Mouse (Mus musculus) spleen, postnatal 4 days (tissue): ENCODE measurements around the gene Sae1.
A peak's percentile ranks its signal among the peaks of the same experiment; 100 is the strongest.

Source experiments
- DNase-seq, 2 experiments: peaks; one replicate each; pipeline ENCODE4 v3.0.0; 2022; ENCODE audit warnings: low spot score in 2 of 2

Sae1 gene

DNA sequence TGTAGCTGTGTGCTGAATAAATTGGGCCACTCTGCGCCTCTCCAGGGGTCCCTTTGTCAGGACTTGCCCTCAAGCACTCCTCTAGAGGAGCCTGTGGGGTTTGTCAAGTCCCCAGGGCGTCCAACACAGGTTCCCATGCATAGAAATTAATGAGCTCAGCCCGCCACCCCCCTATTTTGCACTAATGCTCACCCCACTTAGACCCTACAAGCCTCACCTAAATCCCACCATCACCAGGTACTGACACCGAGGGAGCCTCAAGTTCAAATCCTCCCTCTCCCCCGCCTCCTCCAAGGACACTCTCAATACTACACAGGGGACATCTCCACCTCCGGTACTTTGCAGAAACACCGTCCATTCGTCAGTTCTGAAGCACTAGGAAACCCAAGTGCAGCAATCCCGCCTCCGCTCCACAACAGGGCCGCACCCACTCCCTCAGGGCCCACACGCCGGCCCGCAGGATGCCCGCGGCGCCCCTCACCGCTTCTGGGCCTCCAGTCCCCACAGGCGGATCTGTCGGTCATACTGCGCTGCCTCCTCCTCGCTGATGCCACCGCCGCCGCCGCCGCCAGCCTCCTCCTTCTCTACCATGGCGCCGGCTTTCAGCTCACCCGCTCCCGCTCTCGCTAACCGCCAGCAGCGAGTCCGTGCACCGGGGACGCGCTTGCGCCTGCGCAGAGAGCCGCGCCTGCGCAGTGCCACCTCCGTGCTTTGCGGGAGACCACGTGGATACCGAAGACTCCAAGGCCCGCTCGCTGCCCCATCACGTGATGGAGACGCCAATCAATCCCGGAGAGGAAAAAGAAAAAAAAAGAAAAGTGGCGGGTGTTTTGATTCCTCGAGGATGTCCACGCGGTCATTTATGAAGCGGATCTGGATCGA, at the start of gene Sae1:
Gene Sae1, minus strand, starts transcription at position 647 of the 882 bp plus-strand sequence.
- peak; percentile 96 to 98 for DNase-seq

DNA sequence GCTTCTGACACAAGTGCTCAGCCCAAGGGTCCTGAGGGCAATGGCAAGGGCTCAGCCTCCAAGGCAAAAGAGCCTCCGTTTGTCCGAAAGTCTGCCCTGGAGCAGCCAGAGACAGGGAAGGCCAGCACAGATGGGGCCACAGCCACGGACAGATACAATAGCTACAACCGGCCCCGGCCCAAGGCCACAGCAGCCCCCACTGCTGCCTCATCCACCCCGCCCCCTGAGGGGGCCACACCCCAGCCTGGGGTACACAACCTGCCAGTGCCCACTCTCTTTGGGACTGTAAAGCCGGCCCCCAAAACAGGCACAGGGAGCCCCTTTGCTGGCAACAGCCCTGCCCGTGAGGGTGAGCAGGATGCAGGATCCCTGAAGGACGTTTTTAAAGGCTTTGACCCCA, 47.5 kb upstream of the Sae1 start:
- no peak for DNase-seq

DNA sequence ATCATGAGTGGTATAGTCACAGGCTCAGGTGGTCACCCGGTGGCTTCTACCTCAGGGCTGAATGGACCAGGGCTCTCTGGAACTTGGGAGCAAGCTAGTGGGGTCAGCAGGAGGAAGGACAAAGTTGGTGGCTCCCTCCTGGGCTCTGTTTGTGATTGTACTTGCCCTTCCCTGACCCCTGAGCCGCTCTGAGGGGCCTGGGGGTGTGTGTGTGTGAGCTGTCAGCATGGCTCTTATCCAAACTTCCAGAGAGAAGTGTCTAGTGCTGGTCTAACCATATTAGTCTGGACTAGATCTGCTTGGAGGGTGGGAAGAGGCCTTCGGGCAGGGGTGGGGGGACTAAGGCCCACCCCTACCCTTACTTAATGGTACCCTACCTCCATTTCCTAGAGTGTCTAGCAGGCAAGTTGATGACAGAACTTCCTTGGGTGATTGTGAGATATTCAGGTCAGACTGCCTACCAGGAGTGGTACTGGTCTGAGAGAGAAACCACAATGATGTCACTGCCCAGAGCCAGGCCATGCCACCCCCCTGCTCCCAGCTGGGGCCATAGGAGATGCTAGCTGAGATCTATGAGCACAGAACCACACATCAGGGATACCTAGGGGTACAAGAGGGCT, 45.9 kb upstream of the Sae1 start:
- no peak for DNase-seq

DNA sequence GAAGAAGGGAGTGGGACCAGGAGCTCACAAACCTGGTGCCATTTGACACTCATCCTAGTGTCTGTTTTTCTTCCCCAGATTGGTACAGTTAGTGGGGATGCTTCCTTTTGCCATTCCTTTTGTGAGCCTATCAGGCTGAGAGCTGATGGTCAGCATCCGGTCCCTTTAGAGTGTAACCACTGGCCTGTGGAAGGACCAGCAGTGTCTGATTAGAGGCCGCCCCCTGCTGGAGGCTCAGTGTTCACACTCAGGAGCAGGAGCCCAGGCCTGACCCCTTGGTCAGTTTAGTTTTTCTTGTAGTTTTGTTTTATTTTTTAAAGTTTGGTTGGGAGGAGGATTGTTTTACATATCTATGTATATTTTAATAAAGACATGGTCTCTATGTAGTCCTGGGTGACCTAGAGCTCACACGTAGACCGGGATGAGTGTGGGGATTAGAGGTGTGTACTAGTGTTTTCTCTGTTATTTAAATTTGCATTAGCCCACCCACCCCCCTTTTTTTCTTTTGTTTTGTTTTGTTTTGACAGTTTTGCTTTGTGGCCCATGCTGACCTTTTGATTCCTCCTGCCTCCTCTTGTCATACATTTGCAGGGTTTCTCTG, 38.6 kb upstream of the Sae1 start:
- peak; percentile 76 to 92 for DNase-seq

DNA sequence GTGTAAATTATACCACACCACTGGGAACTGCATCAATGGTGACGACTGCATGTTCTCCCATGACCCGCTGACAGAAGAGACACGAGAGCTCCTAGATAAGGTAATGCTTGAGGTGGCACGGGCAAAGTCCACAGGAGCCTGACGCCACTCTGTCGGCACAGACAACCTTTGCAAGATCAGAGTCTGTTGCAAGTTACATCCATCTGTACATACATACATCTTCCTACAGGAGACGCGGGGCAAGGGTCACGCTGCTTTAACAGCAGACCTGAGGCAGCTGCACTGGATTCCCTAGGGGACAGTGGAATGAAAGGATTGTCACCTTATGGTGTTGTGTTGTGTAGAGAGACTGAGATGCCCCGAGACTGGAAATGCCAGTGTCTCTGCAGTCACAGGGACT, 38.1 kb upstream of the Sae1 start:
- no peak for DNase-seq

DNA sequence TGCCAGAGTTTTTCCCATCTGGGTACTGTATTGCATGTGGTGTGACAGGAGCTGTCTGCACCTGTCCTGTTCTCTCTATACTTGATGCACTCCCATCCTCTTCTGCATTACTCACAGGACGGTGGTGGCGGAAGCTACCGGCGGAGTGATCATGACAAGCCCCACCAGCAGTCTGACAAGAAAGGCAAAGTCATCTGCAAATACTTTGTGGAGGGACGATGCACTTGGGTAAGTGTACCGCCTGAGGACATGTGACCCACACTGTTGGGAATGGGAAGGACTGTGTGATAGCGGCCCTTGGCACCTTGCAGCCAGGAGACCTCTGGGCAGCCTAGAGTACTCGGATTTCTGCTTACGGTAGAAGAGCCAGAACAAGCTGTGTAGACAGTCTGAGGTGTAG, 36.1 kb upstream of the Sae1 start:
- no peak for DNase-seq

DNA sequence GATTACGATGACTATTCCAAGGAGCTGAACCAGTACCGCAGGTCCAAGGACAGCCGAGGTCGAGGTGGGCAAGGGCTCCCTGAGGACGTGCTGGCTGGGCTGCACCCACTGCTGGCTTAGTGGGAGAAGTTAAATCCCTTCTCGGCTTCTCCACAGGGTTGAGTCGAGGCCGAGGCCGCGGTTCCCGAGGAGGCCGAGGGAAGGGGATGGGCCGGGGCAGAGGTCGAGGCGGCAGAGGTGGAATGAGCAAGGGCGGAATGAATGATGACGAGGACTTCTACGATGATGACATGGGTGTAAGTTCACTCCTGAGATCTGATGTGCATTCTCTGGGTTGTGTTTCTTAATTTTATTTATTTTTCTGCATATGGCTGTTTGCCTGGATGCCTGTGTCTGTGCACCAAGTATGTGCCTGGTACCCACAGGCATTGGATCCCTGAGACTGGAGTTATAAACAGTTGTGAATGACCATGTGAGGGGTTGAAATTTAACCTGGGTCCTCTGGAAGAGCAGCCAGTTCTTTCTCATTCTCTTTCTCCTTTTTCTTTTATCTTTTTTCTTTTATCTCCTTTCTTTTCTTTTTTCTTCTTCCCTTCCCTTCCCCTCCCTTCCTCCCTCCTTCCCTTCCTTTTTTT, 34.7 kb upstream of the Sae1 start:
- no peak for DNase-seq

DNA sequence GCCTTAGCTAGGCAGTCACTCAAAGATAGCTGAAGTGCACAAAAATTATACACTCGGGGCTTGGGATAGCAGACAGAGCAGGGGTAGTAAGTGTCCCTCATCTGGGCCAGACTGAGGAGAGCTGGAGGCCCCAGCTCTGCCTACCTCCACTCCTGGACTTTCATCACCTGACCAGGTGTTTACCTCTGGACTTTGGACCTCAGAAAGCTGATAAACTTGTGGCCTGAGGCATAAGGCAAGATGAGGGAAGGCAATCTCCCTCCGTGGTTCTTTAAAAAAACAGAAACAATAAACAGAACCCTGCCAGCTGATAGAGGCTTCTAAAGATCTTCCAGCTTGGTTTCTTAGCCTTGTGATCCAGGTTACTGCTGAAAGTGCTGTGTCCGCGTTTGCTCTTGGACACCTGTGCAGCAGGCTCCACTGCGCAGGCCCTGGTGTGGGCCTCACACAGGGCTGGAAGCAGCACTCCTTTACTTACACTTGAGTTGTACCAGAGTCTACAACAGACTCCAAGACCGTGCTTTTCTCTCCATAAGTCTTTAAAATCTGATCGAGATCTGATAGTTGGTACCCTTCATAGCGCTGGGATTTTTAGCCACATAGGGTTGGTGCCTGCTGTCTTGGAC, 33.0 kb upstream of the Sae1 start:
- no peak for DNase-seq

DNA sequence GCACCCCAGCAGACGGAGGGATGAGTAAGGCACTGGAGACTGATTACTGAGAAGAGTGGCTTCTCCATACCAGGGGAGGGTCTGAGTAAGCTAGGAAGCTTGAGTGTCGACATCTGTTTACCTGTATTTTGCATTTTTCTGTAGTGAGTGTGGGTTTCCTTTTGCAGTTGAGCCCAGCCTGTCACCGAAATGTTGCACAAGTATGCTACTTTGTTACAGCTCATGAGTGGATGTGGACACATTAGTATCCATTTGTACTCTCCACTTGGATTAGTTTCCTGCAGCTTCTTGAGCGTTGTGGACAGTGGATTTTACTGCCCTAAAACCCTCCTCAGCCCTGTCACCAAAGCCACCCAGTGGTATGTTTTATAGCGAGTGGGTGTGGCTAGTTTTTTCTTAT, 31.1 kb upstream of the Sae1 start:
- DNase-seq, result no peak

DNA sequence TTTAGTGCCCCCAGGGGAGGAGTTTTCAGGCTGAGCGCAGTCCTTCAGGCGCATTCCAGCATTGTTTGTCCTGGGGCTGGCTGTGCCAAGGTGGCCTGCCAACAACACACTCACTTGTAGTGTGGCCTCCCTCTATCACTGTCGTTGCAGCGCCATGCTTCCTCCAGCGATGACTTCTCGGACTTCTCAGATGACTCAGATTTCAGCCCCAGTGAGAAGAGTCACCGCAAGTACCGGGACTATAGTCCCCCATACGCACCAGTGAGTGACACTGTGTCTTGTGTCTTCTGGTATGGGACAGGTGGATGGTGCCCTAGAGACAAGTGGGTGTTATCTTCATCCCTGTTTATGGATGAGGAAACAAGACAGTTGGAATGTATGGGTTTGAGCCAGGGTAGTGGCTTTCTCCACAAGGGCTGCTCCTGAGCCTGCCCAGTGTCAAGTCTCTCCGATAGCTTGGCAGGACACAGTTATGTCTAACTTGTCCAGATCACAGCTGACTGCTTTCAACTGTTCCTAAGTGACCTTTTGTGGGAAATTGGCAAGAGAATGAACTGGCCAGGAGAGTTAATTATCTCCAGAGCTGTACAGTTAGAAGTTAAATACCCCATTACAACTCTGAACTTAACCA, 29.6 kb upstream of the Sae1 start:
- DNase-seq, result no peak

DNA sequence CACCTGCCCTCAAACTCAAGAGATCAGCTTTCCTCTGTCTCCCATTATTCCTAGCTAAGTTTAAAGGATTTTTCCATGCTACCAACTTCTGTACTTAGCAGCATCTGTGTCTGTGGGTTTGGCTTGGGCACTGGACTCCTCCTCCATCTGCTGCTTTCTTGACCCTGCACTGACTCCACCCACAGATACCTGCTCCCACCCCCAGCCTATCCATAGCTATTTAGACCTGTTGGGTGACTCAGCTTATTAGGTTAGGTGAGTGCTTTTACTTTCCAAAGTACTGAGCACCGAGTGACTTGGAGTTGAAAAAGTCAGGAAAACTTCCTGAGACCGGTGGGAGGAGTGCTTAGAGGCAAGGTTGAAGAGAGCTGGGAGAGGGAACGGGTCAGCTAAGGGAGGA, 27.8 kb upstream of the Sae1 start:
- no peak for DNase-seq

DNA sequence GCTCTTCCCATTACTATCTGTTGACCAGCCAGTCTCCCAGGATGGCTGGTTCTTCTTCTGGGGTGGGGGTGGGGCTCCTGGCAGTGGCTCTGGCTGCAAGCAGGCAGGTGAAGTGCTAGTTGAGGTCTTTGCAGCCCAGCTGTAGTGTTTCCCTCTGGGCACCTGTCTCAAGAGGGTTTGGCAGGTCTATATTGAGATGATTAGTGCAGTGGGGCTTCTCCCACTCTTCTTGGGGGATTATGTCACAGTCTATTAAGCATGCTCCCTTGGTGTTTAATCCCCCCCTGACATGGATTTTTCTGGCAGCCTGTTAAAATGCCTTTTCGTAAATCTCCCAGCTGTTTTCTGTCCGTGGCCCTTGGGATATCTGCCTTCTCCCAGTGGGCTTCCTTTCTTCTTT, 25.3 kb upstream of the Sae1 start:
- DNase-seq, result no peak

DNA sequence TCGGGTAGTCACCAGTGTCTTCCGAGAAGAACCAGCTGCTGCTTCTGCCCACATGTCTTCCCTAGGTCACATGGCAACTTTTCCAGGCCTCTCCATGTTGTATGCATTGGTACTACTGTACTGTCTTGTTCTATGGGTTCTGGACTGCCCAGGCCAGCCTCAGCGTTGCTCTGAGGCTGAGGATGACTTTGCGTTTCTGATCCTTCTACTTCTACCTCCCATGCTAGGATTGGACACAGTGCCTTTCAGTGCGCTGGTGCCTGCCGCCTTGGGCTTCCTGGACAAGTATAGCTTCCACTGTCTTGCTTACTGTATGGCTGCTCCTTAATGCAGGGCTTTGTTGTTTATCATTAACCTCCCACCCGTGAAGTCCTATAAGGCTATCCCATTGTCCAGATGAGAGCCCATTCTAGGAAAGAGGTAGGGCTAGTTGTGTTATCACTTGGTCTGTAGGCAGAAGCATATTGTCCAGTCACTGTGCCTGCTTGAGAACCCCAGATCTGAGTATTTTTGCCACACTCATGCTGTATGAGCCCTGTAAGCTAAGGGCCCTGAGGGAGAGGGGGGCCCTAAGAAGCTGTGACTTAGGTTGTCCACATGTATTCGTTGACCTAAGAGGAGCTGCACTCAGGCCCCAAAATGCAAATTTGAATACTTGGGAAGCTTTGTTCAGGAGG, 24.8 kb upstream of the Sae1 start:
- DNase-seq, result no peak

DNA sequence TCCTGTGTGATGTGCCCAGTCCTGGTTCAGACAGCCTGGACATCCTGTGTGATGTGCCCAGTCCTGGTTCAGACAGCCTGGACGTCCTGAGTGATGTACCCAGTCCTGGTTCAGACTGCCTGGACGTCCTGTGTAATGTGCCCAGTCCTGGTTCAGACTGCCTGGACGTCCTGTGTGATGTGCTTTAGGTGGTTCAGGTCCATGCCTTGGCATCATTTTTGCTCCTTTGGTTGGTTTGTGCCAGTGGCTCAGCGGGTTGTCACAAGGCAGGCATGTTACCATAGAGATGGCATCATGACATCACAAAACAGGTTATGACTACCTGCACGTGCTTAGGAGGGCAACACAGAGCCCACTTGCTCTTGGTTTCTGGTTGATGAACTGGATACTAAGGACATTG, 23.5 kb upstream of the Sae1 start:
- DNase-seq, result no peak

DNA sequence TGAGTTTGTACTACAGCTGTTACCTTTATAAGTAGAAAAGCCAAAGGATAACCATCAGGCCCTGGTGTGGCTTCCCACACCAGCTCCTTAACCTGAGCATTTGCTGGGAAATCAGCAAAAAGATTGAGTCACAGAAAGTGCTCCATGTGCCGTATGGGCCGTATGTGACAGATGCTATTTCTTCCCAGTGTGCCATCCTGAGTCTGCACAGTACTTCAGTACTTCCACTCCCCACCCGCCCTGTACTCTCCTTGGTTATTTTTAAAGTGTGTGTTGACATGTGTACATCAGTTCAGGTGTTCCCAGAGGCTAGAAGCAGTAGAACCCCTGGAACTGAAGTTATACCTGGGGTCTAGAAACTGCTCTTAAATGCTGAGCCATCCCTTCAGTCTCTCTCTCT, 19.4 kb upstream of the Sae1 start:
- DNase-seq, result no peak

DNA sequence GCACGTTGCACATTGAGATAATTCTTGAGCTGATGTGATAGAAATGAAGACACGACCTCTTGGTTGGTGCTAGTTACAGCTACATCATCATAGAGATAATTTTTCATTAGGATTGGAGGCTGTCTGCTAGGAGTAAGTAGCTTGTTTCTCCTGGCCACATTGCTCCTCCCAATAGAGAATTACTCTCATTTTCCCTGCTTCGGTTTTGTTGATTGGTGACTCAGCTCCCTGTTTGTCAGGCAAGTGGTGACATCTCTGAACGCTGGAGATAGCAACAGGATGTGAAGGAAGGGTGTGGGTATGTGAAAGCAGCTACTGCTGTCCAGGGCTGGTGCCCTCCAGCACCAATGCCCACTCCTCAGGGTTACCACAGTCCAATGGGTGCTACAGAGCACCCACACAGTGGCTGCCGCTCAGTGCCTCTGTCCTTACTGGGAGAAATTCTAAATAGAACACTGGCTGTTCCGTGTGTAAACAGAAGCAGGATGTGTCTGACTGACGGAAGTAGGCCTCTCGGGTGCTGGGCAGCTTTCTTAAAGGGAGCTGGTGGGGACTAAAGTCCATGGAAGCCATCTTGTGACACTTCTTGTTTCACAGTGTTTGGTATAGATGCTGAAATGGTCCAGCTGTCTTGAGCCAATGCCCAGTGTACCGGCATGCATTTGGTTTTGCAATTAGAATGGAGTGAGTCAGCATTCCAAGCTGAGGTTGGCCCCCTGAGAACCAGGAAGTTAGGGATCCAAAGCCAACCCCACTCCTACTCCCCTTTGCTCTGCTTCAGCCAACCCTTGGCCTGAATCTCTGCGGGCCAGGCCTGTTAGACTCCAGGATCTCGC, 18.1 kb upstream of the Sae1 start:
- DNase-seq, result peak; percentile 60 to 80

DNA sequence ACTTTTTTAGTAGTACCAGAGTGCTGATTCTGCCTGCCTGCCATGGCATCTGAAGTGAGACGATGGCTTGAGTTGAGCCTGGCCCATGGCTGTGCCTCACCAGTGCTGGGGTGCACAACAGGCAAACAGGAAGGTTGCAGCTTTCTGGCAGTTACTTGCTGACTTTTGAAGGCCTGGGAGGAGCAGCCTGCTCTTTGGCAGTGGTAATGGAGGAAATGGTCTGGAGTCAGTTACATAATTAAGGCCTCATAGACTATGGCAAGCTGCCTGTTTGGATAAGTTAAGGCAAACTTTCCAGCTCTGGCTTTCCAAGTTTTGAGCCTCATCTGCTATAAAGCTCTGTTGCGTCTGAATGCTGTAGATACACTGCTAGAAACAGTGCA, 17.5 kb upstream of the Sae1 start:
- peak; percentile 45 to 78 for DNase-seq

DNA sequence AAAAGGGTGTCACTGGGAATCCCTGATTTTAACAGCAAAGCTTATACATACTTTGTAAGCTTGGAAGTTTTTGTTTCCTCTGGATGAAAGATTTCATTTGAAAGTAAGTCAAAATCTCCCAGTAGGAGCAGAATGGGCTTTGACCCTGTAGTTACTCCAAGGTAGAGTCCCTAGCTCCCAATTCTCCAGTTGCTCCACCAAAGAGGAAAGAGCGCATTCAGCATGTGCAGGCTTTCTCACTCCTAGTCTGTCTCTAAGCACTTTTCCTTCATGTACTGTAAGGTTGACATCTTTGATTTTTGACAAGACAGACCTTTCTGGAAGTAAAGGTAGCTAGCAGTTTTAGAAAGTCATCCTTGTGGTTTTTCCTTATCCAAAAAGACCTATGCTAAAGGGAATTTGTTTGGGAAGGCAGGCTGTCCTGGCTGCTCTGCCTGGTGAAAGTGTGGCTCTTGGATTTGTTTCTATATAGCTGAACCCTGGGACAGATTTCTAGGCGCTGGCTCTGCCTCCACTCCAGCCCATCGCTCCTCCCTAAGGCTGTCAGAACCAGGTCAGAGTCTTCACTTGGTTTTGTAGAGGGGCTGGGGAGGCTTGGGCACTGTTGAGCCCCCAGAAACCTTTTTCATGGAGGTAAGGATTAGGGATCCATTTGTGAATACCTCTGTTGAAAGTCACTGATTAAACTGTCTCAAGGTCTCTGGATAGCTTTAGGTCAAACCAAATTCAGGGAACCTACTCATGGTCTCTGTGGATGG, 16.9 kb upstream of the Sae1 start:
- DNase-seq, result no peak
